Mouse (Mus musculus): Measurements from ENCODE around the gene Sox4. TPM values are rescaled to one million over a fixed set of nuclear protein-coding genes. Genes with fewer than 3 reads are reported as not detected.
A peak's percentile ranks its signal among the peaks of the same experiment; 100 is the strongest.

The Sox4 gene
- polyA plus RNA-seq, 1 experiment from 2014 or later = 165 TPM

GRCm38 (mm10) chr13:28959068-28959440 lies 5.5 kb upstream of the Sox4 start:
- Histone ChIP-seq H3K27me3 (ENCODE audit: control insufficient read depth, insufficient read depth, low read length) (no peaks in the 10 kb centered on the region), H3K9me3 (ENCODE audit: control insufficient read depth, low read length) (no peaks in the 10 kb centered on the region), H3K4me1 (ENCODE audit: control insufficient read depth, insufficient read depth, low read length) (peaks cover 7% of the 10 kb centered on the region; the same call in 1 of the 2 replicates), H3K27ac (ENCODE audit: low read depth, low read length) (peak overlapping the region; percentile 96), H3K4me2 (ENCODE audit: low read depth) (peak overlapping the region; percentile 99), H3K9ac (ENCODE audit: low read length) (peak overlapping the region; percentile 76), H3K36me3 (ENCODE audit: control insufficient read depth, insufficient read depth, low read length) (no peaks in the 10 kb centered on the region), H3K4me3 (ENCODE audit: low read depth, low read length) (peak overlapping the region; percentile 52)
- WGBS = 0% methylated on average over 17 of the region's 17 CpGs
- DNase-seq (ENCODE audit: low spot score) (no peak), ATAC-seq (ENCODE audit: insufficient read depth, low FRiP score, low TSS enrichment) (peak; percentile 5; the same call in 1 of the 2 replicates)

- ATAC-seq (ENCODE audit: insufficient read depth, low FRiP score, low TSS enrichment) (peak; percentile 52), DNase-seq (ENCODE audit: low spot score) (peak; percentile 86)
- Histone ChIP-seq H3K4me3 (ENCODE audit: low read depth, low read length) (peak overlapping the region; percentile 52), H3K4me1 (ENCODE audit: control insufficient read depth, insufficient read depth, low read length) (peaks cover 7% of the 10 kb centered on the region; the same call in 1 of the 2 replicates), H3K4me2 (ENCODE audit: low read depth) (peak overlapping the region; percentile 99), H3K9me3 (ENCODE audit: control insufficient read depth, low read length) (no peaks in the 10 kb centered on the region), H3K36me3 (ENCODE audit: control insufficient read depth, insufficient read depth, low read length) (no peaks in the 10 kb centered on the region), H3K27ac (ENCODE audit: low read depth, low read length) (peak overlapping the region; percentile 96), H3K9ac (ENCODE audit: low read length) (peak overlapping the region; percentile 76), H3K27me3 (ENCODE audit: control insufficient read depth, insufficient read depth, low read length) (no peaks in the 10 kb centered on the region)
- WGBS = under 1% methylated on average over 52 of the region's 54 CpGs
Measured at GRCm38 (mm10) chr13:28958211-28959067, 4.9 kb upstream of the Sox4 start.

GRCm38 (mm10) chr13:28957765-28958164 lies 4.3 kb upstream of the Sox4 start:
- WGBS = 4% methylated on average over 16 of the region's 16 CpGs
- Histone ChIP-seq H3K9me3 (ENCODE audit: control insufficient read depth, low read length) (no peaks in the 10 kb centered on the region), H3K27me3 (ENCODE audit: control insufficient read depth, insufficient read depth, low read length) (no peaks in the 10 kb centered on the region), H3K4me1 (ENCODE audit: control insufficient read depth, insufficient read depth, low read length) (peaks cover 7% of the 10 kb centered on the region; the same call in 1 of the 2 replicates), H3K36me3 (ENCODE audit: control insufficient read depth, insufficient read depth, low read length) (no peaks in the 10 kb centered on the region), H3K4me2 (ENCODE audit: low read depth) (peak overlapping the region; percentile 99), H3K9ac (ENCODE audit: low read length) (peak overlapping the region; percentile 76), H3K27ac (ENCODE audit: low read depth, low read length) (peak overlapping the region; percentile 96), H3K4me3 (ENCODE audit: low read depth, low read length) (peak overlapping the region; percentile 52)
- peak; percentile 96 for DNase-seq (ENCODE audit: low spot score)
- peak; percentile 45 for ATAC-seq (ENCODE audit: insufficient read depth, low FRiP score, low TSS enrichment)

DNA sequence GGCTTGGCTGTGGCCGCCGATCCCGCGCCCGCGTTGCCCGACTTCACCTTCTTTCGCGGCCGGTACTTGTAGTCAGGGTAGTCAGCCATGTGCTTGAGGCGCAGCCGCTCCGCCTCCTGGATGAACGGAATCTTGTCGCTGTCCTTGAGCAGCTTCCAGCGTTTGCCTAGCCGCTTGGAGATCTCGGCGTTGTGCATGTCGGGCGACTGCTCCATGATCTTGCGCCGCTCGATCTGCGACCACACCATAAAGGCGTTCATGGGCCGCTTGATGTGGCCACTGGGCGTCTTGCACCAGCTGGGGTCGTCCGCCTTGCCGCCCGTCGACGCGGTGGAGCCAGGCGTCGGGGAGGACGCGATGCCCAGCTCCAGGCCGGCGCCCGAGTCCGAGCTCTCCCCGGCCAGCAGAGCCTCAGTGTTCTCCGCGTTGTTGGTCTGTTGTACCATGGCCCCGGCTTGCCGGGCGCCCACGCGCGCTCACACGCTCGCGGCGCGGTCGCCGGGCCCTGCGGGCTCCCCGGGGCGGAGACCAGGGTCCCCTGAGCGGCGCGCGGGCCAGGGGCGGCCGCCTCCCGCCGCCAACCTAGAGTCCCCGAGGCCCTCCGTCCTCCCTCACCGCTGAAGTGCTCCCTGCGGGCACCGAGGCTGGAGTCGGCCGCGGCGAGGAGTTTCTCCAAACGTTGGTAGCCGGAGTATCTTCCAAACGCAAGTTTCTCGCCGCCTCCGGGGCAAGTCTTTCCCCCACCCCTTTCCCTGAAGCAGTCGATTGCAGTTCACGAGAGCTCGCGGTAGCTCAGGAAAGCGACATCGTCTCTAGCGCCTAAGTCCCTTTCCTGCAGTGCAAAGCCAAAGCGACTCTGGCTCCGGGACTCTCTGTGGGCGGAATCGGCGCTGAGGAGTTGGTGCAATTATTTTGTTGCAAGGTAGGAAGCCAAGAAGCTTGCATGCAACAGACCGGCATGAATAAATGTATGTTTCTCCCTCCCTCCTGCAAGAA lies 639 bp downstream of the Sox4 start:
- Histone ChIP-seq H3K4me1 (ENCODE audit: control insufficient read depth, insufficient read depth, low read length) (peaks cover 12% of the 10 kb centered on the region; the same call in 1 of the 2 replicates), H3K27ac (ENCODE audit: low read depth, low read length) (peak overlapping the region; percentile 99), H3K9me3 (ENCODE audit: control insufficient read depth, low read length) (no peaks in the 10 kb centered on the region), H3K4me2 (ENCODE audit: low read depth) (peak overlapping the region; percentile 44), H3K27me3 (ENCODE audit: control insufficient read depth, insufficient read depth, low read length) (no peaks in the 10 kb centered on the region), H3K9ac (ENCODE audit: low read length) (peak overlapping the region; percentile 99), H3K4me3 (ENCODE audit: low read depth, low read length) (peak overlapping the region; percentile 100), H3K36me3 (ENCODE audit: control insufficient read depth, insufficient read depth, low read length) (no peaks in the 10 kb centered on the region; the same call in 1 of the 2 replicates)
- ATAC-seq (ENCODE audit: insufficient read depth, low FRiP score, low TSS enrichment) (peak; percentile 36), DNase-seq (ENCODE audit: low spot score) (peak; percentile 65)
- under 1% methylated on average over 96 of the region's 98 CpGs for WGBS

DNA sequence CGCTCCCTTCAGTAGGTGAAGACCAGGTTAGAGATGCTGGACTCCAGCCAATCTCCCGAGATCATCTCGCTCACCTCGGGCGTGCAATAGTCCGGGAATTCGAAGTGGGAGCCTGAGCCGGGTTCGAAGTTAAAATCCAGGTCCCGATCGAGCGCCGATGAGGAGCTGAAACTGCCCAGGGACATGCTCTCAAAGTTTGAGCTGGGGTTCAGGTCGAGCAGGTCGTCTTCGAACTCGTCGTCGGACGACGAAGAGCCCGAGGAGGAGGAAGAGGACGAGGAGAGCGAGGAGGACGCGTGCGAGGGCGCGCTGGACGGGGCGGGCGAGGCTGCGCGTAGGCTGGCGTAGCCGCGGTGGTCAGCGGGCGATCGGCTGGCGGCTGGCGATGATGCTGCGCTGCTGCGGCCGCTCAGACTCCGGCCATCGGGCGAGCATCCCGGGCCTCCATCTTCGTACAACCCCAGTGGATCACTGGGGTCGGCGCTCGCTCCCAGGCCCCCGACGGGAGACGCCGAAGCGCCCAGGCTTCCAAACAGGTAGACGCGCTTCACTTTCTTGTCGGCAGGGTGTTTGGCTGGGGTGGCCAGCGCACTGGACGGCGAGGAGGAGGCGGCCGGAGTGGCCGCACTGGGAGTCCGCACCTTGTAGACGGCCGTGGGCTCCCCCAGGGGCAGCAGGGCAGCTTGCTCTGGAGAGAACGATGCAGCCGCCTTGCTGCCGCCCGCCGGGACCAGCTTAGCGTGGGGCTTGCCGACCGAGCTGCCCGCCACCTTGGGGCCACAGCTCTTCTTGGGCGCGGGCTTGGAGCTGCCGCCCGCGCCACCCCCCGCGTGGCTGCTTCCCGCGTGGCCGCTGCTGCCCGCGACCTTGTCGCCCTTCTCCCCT lies 1.6 kb downstream of the Sox4 start:
- H3K4me2 ChIP-seq (ENCODE audit: low read depth) = peak overlapping the region; percentile 44
- no peaks in the 10 kb centered on the region for H3K9me3 ChIP-seq (ENCODE audit: control insufficient read depth, low read length)
- ATAC-seq (ENCODE audit: insufficient read depth, low FRiP score, low TSS enrichment) (no peak), DNase-seq (ENCODE audit: low spot score) (peak; percentile 48)
- H3K36me3 ChIP-seq (ENCODE audit: control insufficient read depth, insufficient read depth, low read length) = no peaks in the 10 kb centered on the region; the same call in 1 of the 2 replicates
- peak overlapping the region; percentile 100 for H3K4me3 ChIP-seq (ENCODE audit: low read depth, low read length)
- WGBS = under 1% methylated on average over 92 of the region's 92 CpGs
- peak overlapping the region; percentile 99 for H3K27ac ChIP-seq (ENCODE audit: low read depth, low read length)
- H3K27me3 ChIP-seq (ENCODE audit: control insufficient read depth, insufficient read depth, low read length) = no peaks in the 10 kb centered on the region
- H3K9ac ChIP-seq (ENCODE audit: low read length) = peak overlapping the region; percentile 99
- peaks cover 14% of the 10 kb centered on the region; the same call in 1 of the 2 replicates for H3K4me1 ChIP-seq (ENCODE audit: control insufficient read depth, insufficient read depth, low read length)

GRCm38 (mm10) chr13:28950623-28951491 lies 2.7 kb downstream of the Sox4 start:
- Histone ChIP-seq H3K36me3 (ENCODE audit: control insufficient read depth, insufficient read depth, low read length) (no peaks in the 10 kb centered on the region; the same call in 1 of the 2 replicates), H3K27ac (ENCODE audit: low read depth, low read length) (peak overlapping the region; percentile 99), H3K4me2 (ENCODE audit: low read depth) (peak overlapping the region; percentile 44), H3K4me3 (ENCODE audit: low read depth, low read length) (peak overlapping the region; percentile 100), H3K9ac (ENCODE audit: low read length) (peak overlapping the region; percentile 99), H3K4me1 (ENCODE audit: control insufficient read depth, insufficient read depth, low read length) (peaks cover 14% of the 10 kb centered on the region; the same call in 1 of the 2 replicates), H3K27me3 (ENCODE audit: control insufficient read depth, insufficient read depth, low read length) (no peaks in the 10 kb centered on the region), H3K9me3 (ENCODE audit: control insufficient read depth, low read length) (no peaks in the 10 kb centered on the region)
- ATAC-seq (ENCODE audit: insufficient read depth, low FRiP score, low TSS enrichment) = no peak
- under 1% methylated on average over 32 of the region's 32 CpGs for WGBS
- DNase-seq (ENCODE audit: low spot score) = peak; percentile 79

GRCm38 (mm10) chr13:28950266-28950622 lies 3.3 kb downstream of the Sox4 start:
- H3K4me3 ChIP-seq (ENCODE audit: low read depth, low read length) = peak overlapping the region; percentile 100
- peak overlapping the region; percentile 99 for H3K9ac ChIP-seq (ENCODE audit: low read length)
- DNase-seq (ENCODE audit: low spot score) = no peak
- H3K27ac ChIP-seq (ENCODE audit: low read depth, low read length) = peak overlapping the region; percentile 99
- no peaks in the 10 kb centered on the region for H3K27me3 ChIP-seq (ENCODE audit: control insufficient read depth, insufficient read depth, low read length)
- no peak for ATAC-seq (ENCODE audit: insufficient read depth, low FRiP score, low TSS enrichment)
- peaks cover 14% of the 10 kb centered on the region; the same call in 1 of the 2 replicates for H3K4me1 ChIP-seq (ENCODE audit: control insufficient read depth, insufficient read depth, low read length)
- no peaks in the 10 kb centered on the region for H3K9me3 ChIP-seq (ENCODE audit: control insufficient read depth, low read length)
- WGBS = 0% methylated on average over 9 of the region's 9 CpGs
- H3K36me3 ChIP-seq (ENCODE audit: control insufficient read depth, insufficient read depth, low read length) = no peaks in the 10 kb centered on the region; the same call in 1 of the 2 replicates
- peak overlapping the region; percentile 44 for H3K4me2 ChIP-seq (ENCODE audit: low read depth)
